Mouse (Mus musculus): Measurements from ENCODE around the gene Coro2b. TPM values are rescaled to one million over a fixed set of nuclear protein-coding genes. Genes with fewer than 3 reads are reported as not detected.

Gene Coro2b
- polyA plus RNA-seq, 1 experiment from 2014 or later = 9.6 TPM

DNA sequence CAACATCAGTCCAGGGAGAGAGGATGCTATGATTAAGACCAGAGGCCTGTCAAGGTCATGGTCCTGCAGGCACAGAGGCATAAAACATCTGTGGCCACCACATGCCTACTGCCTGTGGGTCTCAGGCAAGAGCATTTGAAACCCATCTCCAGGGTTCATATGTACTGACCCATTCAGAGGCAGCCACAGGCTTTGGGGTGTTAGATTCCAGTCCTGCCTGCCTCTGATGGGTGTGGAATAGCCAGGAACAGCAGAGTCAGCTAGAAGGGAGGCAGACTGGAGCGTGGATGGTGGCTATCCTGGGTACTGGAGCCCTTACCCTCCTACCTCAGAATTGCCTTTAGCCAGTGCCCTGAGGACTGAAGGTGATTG is 69.4 kb downstream of the Coro2b start:
- no peak overlapping the region for H3K9ac ChIP-seq
- no peaks in the 10 kb centered on the region for H3K36me3 ChIP-seq
- no peaks in the 10 kb centered on the region for H3K4me1 ChIP-seq
- 67% methylated on average over 1 of the region's 1 CpGs for WGBS
- H3K4me3 ChIP-seq (replicated peaks) = no peak overlapping the region
- H3K4me2 ChIP-seq = no peak overlapping the region
- no peaks in the 10 kb centered on the region for H3K9me3 ChIP-seq
- no peaks in the 10 kb centered on the region for H3K27me3 ChIP-seq (replicated peaks)
- no peak overlapping the region for H3K27ac ChIP-seq
- ATAC-seq (ENCODE audit: insufficient read depth, low FRiP score, low read depth) = no peak

DNA sequence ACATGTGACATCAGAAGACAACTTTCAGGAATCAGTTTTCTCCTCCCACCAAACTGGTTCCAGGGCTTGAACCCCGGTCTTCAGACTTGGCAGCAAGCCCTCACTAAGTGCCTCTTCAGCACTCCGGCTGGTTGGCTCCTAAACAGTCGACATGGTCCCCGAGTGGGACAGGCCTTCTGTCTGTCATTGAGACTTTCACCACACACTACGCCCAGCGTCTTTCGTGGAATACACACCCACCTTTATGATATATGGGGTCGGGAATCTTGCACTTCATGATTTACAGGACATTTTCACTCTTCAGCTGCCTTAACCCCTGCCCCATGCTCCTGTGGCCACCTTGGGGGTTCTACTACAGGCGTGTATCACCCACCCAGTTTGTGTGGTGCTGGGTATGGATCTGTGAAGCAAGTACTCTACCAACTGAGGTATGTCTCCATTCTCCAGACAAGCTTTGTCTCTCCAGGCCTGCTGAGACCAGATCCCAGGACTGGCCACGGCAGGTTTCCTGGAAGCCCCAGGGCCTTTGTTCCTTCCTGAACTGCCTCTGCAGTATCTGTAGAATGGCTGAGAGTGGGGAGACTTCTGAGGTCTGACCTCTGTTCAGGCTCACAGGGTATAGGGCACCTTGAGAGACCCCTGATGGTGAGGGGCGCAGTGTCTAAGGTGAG is 70.0 kb downstream of the Coro2b start:
- Histone ChIP-seq H3K27me3 (replicated peaks) (no peaks in the 10 kb centered on the region), H3K36me3 (no peaks in the 10 kb centered on the region), H3K27ac (no peak overlapping the region), H3K4me1 (no peaks in the 10 kb centered on the region), H3K9ac (no peak overlapping the region), H3K9me3 (no peaks in the 10 kb centered on the region), H3K4me3 (replicated peaks) (no peak overlapping the region), H3K4me2 (no peak overlapping the region)
- WGBS = 84% methylated on average over 11 of the region's 11 CpGs
- ATAC-seq (ENCODE audit: insufficient read depth, low FRiP score, low read depth) = no peak

DNA sequence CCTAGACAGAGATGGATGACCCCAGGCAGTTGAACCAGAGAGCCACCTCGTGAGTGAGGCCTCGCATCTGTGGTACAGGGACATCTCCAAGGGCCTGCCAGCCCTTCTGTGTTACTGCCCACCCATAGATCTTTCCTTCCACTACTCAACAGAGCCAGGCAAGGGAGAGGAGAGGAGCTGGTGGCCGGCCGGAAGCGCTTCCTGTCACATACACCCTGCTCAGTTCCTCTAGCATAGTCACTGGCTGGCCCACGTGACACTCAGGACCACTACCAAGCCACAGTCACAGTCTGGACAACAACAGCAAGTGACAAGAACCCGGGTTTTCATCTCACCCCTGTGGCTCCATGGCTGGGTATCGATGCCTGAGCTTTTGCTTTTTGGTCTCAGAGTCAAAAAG is 70.8 kb downstream of the Coro2b start:
- Histone ChIP-seq H3K9me3 (no peaks in the 10 kb centered on the region), H3K4me2 (no peak overlapping the region), H3K36me3 (no peaks in the 10 kb centered on the region), H3K27me3 (replicated peaks) (no peaks in the 10 kb centered on the region), H3K4me1 (no peaks in the 10 kb centered on the region), H3K27ac (no peak overlapping the region), H3K9ac (no peak overlapping the region), H3K4me3 (replicated peaks) (no peak overlapping the region)
- WGBS = 73% methylated on average over 8 of the region's 8 CpGs
- ATAC-seq (ENCODE audit: insufficient read depth, low FRiP score, low read depth) = no peak

DNA sequence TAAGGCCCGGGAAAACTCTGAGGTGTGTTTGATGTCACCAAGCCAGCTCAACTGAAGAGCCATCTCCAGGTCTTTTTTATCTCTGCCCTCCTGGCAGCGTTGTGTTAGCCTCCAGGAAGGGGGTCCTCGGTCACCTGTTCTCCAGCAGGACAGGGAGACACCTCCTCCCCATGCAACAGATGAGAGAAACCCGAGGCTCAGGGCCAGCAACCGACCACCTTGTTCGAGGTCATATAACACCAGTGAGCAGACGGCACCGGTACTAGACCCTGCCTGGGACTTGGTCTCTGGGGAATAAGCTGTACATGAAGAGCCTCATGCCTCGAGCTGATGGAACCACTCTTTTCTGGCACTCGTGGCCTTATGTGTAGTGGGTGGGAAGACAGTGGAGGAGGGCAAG is 72.1 kb downstream of the Coro2b start:
- 82% methylated on average over 10 of the region's 10 CpGs for WGBS

DNA sequence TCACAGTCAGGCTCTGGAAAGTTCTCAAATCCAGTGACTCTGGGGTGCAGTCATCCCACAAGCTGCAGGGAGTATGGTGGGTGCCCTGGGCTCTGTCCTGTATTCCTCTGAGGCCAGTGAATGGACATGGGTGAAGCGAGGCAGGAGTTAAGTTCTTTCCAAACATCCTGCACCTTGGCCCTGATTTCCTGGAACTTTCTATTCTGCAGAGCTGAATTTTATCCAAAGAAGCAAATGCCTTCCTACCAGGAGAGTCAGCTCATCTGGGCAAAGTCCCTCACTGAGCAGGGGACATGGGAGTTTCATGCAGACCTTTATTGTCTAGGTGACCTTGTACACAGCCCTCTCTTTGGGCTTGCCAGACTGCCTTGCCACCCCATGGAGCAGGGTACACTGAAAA is 75.1 kb downstream of the Coro2b start:
- Histone ChIP-seq H3K4me1 (no peaks in the 10 kb centered on the region), H3K4me2 (no peak overlapping the region)
- ATAC-seq (ENCODE audit: insufficient read depth, low FRiP score, low read depth) = no peak

More for the DNA sequence above, 72.1 kb downstream of the Coro2b start:
- Histone ChIP-seq H3K27me3 (replicated peaks) (no peaks in the 10 kb centered on the region), H3K4me3 (replicated peaks) (no peak overlapping the region), H3K9ac (no peak overlapping the region), H3K9me3 (no peaks in the 10 kb centered on the region), H3K36me3 (no peaks in the 10 kb centered on the region), H3K27ac (no peak overlapping the region), H3K4me2 (no peak overlapping the region), H3K4me1 (no peaks in the 10 kb centered on the region)
- no peak for ATAC-seq (ENCODE audit: insufficient read depth, low FRiP score, low read depth)

DNA sequence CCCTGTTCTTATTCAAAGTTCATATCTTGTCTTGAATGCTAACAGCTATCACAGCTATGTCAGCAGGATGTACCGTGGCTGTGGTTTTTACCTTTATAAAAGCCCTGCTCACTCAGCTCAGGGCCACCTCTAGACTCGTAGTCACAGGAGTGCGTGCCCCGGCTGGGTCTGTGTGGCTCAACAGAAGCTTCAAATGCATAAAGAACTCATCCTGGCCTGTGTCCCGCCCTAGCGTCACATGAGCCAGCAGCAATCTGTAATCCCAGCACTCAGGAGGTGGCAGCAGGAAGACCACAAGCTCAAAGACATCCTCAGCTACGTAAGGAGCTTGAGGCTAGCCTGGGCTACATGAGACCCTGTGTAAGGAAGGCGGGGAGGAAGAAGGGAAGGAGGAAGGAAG is 75.7 kb downstream of the Coro2b start:
- Histone ChIP-seq H3K4me1 (peaks cover under 1% of the 10 kb centered on the region; the same call in 1 of the 2 replicates), H3K4me2 (no peak overlapping the region), H3K4me3 (replicated peaks) (no peak overlapping the region), H3K9ac (no peak overlapping the region), H3K27me3 (replicated peaks) (no peaks in the 10 kb centered on the region), H3K27ac (no peak overlapping the region), H3K9me3 (no peaks in the 10 kb centered on the region), H3K36me3 (no peaks in the 10 kb centered on the region)
- no peak for ATAC-seq (ENCODE audit: insufficient read depth, low FRiP score, low read depth)
- 81% methylated on average over 8 of the region's 8 CpGs for WGBS

More for the DNA sequence above, 75.1 kb downstream of the Coro2b start:
- H3K27me3 ChIP-seq (replicated peaks) = no peaks in the 10 kb centered on the region
- no peaks in the 10 kb centered on the region for H3K9me3 ChIP-seq
- WGBS = 76% methylated on average over 1 of the region's 1 CpGs
- no peak overlapping the region for H3K4me3 ChIP-seq (replicated peaks)
- H3K27ac ChIP-seq = no peak overlapping the region
- H3K9ac ChIP-seq = no peak overlapping the region
- H3K36me3 ChIP-seq = no peaks in the 10 kb centered on the region

DNA sequence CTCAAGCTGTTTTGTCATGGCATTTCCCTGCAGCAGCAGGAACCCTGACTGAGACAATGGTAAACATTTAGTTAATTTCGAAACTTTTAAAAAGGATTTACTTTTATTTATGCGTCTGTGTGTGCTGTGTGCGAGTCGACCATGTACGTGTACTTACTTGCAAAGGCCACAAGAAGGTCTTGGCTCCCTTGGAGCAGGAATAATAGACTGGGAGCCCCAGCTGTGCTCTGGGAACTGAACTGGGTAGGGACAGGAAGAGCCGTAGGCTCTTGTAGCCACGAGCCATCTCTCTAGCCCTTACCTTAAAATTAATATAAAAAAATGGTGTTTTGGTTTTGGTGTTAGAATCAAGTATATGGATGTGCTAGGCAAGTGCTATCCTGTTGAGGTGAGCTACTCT is 76.8 kb downstream of the Coro2b start:
- H3K9ac ChIP-seq = no peak overlapping the region
- no peak overlapping the region for H3K27ac ChIP-seq
- no peak overlapping the region for H3K4me2 ChIP-seq
- H3K27me3 ChIP-seq (replicated peaks) = no peaks in the 10 kb centered on the region
- H3K9me3 ChIP-seq = no peaks in the 10 kb centered on the region
- H3K4me1 ChIP-seq = peaks cover 11% of the 10 kb centered on the region
- H3K4me3 ChIP-seq (replicated peaks) = no peak overlapping the region
- H3K36me3 ChIP-seq = no peaks in the 10 kb centered on the region
- no peak for ATAC-seq (ENCODE audit: insufficient read depth, low FRiP score, low read depth)
- WGBS = 80% methylated on average over 7 of the region's 7 CpGs

DNA sequence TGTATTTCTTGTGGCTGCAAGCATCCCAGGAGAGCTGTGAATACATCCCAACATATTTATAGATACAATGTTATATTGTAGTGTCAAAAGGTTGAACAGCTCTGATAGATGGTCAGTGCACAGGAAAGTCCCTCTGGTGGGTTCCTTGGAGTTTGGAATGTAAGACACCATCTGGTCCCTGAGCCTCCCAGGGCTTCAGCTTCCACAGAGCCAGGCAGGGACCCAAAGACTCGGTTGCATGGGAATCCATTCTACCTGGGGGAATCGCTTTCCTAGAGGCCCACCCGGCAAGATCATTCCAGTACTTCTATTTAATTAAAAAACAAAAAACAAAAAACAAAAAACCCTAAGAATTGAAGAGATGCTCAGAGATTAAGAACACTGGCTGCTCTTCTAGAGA is 78.4 kb downstream of the Coro2b start:
- H3K4me1 ChIP-seq = peaks cover 18% of the 10 kb centered on the region
- ATAC-seq (ENCODE audit: insufficient read depth, low FRiP score, low read depth) = no peak
- no peaks in the 10 kb centered on the region for H3K27me3 ChIP-seq (replicated peaks)
- WGBS = 93% methylated on average over 3 of the region's 3 CpGs
- no peak overlapping the region for H3K27ac ChIP-seq
- no peak overlapping the region for H3K4me2 ChIP-seq
- H3K36me3 ChIP-seq = no peaks in the 10 kb centered on the region
- H3K9ac ChIP-seq = no peak overlapping the region
- no peaks in the 10 kb centered on the region for H3K9me3 ChIP-seq
- H3K4me3 ChIP-seq (replicated peaks) = no peak overlapping the region

DNA sequence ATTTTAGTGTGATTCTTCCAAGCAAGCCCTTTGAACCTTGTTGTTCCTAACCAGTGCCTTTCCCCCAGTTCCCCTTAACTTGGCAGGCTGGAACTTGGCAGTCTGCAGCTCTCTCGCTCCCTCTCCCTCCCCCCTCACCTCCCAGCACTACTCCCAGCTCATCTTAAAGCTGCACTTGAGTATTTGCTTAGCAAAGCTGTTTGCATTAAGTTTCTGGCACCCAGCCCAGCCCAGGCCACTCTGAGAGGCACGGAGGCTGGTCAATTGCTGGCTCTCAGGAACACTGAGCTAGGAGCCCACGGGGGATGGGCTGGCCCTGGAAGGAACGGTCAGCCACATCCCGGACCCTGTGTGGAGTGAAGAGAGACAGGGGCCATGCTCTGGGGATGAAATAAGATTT is 80.8 kb downstream of the Coro2b start:
- H3K27me3 ChIP-seq (replicated peaks) = no peaks in the 10 kb centered on the region
- H3K4me3 ChIP-seq (replicated peaks) = no peak overlapping the region
- H3K9ac ChIP-seq = no peak overlapping the region
- WGBS = 13% methylated on average over 5 of the region's 5 CpGs
- peak; percentile 83 for ATAC-seq (ENCODE audit: insufficient read depth, low FRiP score, low read depth)
- H3K9me3 ChIP-seq = no peaks in the 10 kb centered on the region
- H3K27ac ChIP-seq = peak overlapping the region; percentile 67
- no peaks in the 10 kb centered on the region for H3K36me3 ChIP-seq
- peaks cover 18% of the 10 kb centered on the region for H3K4me1 ChIP-seq
- peak overlapping the region; percentile 24 for H3K4me2 ChIP-seq

DNA sequence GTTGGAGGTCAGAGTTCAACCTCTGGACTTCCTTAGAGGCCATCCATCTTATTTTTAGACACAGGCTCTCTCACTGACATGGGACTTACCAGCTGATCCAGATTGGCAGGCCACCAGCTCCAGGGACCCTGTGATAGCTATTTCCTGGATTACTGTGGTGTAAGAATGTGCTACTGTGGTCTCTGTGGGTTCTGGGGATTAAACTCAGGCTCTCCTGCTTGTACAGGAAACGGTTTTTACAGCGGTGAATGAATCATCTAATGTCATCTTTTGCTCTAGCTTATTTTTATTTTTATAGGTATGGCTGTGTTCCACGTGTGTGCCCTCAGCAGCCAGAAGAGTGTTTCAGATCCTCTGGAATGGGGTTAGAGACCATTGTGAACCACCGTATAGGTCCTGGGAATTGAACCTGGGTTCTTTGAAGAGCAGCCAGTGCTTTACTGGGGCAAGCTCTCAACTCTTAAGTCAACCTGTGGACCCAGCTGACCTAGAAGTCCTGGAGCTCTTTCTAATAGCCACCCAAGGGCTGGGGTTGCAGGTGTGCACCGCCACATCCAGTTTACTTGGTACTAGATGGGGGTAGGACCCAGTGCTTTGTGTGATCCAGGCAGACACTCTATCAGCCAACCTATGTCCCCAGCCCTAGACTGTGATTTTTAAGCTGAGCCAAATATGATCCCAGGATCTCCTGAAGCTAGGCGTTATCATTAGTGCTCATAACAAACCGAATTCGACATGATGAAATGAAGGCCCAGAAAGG is 81.5 kb downstream of the Coro2b start:
- Histone ChIP-seq H3K9ac (no peak overlapping the region), H3K9me3 (no peaks in the 10 kb centered on the region), H3K27me3 (replicated peaks) (no peaks in the 10 kb centered on the region), H3K4me1 (peaks cover 18% of the 10 kb centered on the region), H3K4me2 (peak overlapping the region; percentile 24), H3K27ac (peak overlapping the region; percentile 67), H3K36me3 (no peaks in the 10 kb centered on the region), H3K4me3 (replicated peaks) (no peak overlapping the region)
- peak; percentile 21; the same call in 1 of the 2 replicates for ATAC-seq (ENCODE audit: insufficient read depth, low FRiP score, low read depth)
- WGBS = 47% methylated on average over 8 of the region's 8 CpGs

DNA sequence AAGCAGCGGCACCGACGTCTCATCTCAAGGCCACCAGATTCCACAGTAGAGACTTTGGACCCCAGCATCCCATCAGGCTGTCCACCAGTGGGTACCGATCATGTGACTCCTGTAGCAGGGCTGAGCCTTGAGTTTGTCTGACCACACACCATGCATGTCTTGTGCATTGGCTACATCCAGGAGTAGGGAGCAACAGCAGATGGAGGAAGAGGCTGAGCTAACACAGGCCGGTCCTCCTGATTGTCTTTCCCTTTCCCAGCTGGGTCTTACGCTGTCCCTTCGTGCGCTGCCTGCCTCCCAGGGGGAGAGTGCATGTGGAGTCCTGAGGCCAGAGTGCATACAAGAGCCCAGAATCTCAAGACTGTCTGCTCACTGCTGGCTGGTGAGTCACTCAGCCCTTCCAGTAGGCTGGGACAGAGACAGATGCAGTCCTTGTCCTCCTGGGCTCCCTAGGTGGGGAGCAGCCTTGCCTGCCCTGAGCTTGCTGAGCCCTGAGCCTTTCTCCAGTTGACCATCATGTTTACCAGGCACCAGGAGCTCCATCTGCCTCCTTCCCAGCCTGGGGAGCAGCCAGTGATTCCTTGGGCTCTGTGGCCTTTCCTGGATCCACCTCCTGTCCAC is 84.4 kb downstream of the Coro2b start:
- 87% methylated on average over 8 of the region's 8 CpGs for WGBS
- H3K9ac ChIP-seq = no peak overlapping the region
- H3K27me3 ChIP-seq (replicated peaks) = no peaks in the 10 kb centered on the region
- H3K27ac ChIP-seq = no peak overlapping the region
- H3K4me3 ChIP-seq (replicated peaks) = no peak overlapping the region
- H3K9me3 ChIP-seq = no peaks in the 10 kb centered on the region
- H3K36me3 ChIP-seq = no peaks in the 10 kb centered on the region
- no peak for ATAC-seq (ENCODE audit: insufficient read depth, low FRiP score, low read depth)
- no peak overlapping the region for H3K4me2 ChIP-seq
- H3K4me1 ChIP-seq = peaks cover 18% of the 10 kb centered on the region

All from stomach, embryonic 15.5 days (tissue).